Mouse (Mus musculus): ENCODE data around the gene Cuedc2. TPM values are rescaled to one million over a fixed set of nuclear protein-coding genes. Genes with fewer than 3 reads are reported as not detected.

Cuedc2 gene
- polyA plus RNA-seq, 1 experiment from 2014 or later: 198 TPM

DNA sequence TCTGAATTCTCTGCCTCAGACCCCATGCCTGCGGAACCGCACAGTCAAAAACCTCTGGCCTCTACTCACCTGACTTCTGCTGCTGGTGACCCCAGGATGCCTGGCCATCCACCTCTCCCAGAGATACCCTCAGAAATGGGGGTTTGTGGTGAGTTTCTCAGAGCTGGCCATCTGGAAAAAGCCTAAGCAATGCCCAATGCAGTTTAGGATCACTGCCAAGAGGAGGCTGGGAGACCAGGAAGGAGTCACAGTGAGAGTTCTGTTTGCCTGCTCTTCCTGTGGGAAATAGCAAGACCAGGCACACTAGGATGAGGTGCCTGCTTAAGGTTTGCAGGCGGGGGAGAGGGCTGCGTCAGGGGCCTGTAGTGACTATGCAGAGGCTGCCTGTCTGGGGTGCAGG is 53.8 kb downstream of the Cuedc2 start:
- no peak overlapping the region for H3K4me2 ChIP-seq (replicated peaks; ENCODE audit: low read depth, low read length)
- no peak overlapping the region for H3K9ac ChIP-seq (replicated peaks; ENCODE audit: low read length)
- no peaks in the 10 kb centered on the region for H3K27me3 ChIP-seq (ENCODE audit: insufficient read depth, low read length)
- H3K36me3 ChIP-seq (ENCODE audit: insufficient read depth, low read length): peaks cover 59% of the 10 kb centered on the region
- 96% methylated on average over 4 of the region's 4 CpGs for WGBS
- no peaks in the 10 kb centered on the region for H3K4me1 ChIP-seq (ENCODE audit: insufficient read depth, low read length)
- H3K27ac ChIP-seq (ENCODE audit: low read length): no peak overlapping the region
- no peak for ATAC-seq (ENCODE audit: low FRiP score, low TSS enrichment)
- H3K4me3 ChIP-seq (ENCODE audit: low read length): no peak overlapping the region
- no peaks in the 10 kb centered on the region for H3K9me3 ChIP-seq (ENCODE audit: low read length)

GRCm38 (mm10) chr19:46282081-46282849 is 56.2 kb downstream of the Cuedc2 start:
- Histone ChIP-seq H3K36me3 (ENCODE audit: insufficient read depth, low read length) (peaks cover 70% of the 10 kb centered on the region), H3K9ac (replicated peaks; ENCODE audit: low read length) (no peak overlapping the region), H3K27me3 (ENCODE audit: insufficient read depth, low read length) (no peaks in the 10 kb centered on the region), H3K4me1 (ENCODE audit: insufficient read depth, low read length) (no peaks in the 10 kb centered on the region), H3K4me2 (replicated peaks; ENCODE audit: low read depth, low read length) (no peak overlapping the region), H3K27ac (ENCODE audit: low read length) (no peak overlapping the region), H3K9me3 (ENCODE audit: low read length) (no peaks in the 10 kb centered on the region), H3K4me3 (ENCODE audit: low read length) (no peak overlapping the region)
- 93% methylated on average over 11 of the region's 11 CpGs for WGBS
- no peak for ATAC-seq (ENCODE audit: low FRiP score, low TSS enrichment)

MicroRNA genes within 50 kb of the gene (microRNA counts, 519-probe panel; counts per million panel counts)
- 2,069 counts per million, percentile 53 among the panel's probes with 10 or more counts for microRNA mmu-miR-146b

Small RNA genes within 50 kb of the gene (microRNA-seq; reads per million reads assigned to microRNA genes)
- not detected for gene Mir146b

Other genes with a start within 250 kb of the Cuedc2 start
- not detected in 2 replicates for gene Elovl3, start 206.8 kb downstream of the Cuedc2 start, polyA plus RNA-seq (2015; fragmentation: Nextera tagmentation; extraction: Ambion mirVana)
- 0.26 TPM in 1 of 2 replicates, not detected in the other for gene Pitx3, start 190.4 kb downstream of the Cuedc2 start, polyA plus RNA-seq (2015; fragmentation: Nextera tagmentation; extraction: Ambion mirVana)
- 40.5 and 43.0 TPM in 2 replicates for gene Gbf1, start 186.2 kb downstream of the Cuedc2 start, polyA plus RNA-seq (2015; fragmentation: Nextera tagmentation; extraction: Ambion mirVana)
- 9.7 and 11.5 TPM in 2 replicates for gene Nfkb2, start 34.4 kb downstream of the Cuedc2 start, polyA plus RNA-seq (2015; fragmentation: Nextera tagmentation; extraction: Ambion mirVana)
- 4.5 and 5.4 TPM in 2 replicates for gene Psd, start 11.5 kb downstream of the Cuedc2 start, polyA plus RNA-seq (2015; fragmentation: Nextera tagmentation; extraction: Ambion mirVana)
- 22.4 and 26.0 TPM in 2 replicates for gene Fbxl15, start 10.5 kb downstream of the Cuedc2 start, polyA plus RNA-seq (2015; fragmentation: Nextera tagmentation; extraction: Ambion mirVana)
- gene Mfsd13a, start 2.4 kb upstream of the Cuedc2 start, polyA plus RNA-seq (2015; fragmentation: Nextera tagmentation; extraction: Ambion mirVana): 14.7 and 16.9 TPM in 2 replicates
- 2.5 and 2.6 TPM in 2 replicates for gene 2310034G01Rik, start 11.6 kb upstream of the Cuedc2 start, polyA plus RNA-seq (2015; fragmentation: Nextera tagmentation; extraction: Ambion mirVana)
- 143 and 144 TPM in 2 replicates for gene Actr1a, start 57.0 kb upstream of the Cuedc2 start, polyA plus RNA-seq (2015; fragmentation: Nextera tagmentation; extraction: Ambion mirVana)
- 50.7 and 54.0 TPM in 2 replicates for gene Sufu, start 58.2 kb upstream of the Cuedc2 start, polyA plus RNA-seq (2015; fragmentation: Nextera tagmentation; extraction: Ambion mirVana)
- 22.2 and 26.0 TPM in 2 replicates for gene Trim8, start 163.0 kb upstream of the Cuedc2 start, polyA plus RNA-seq (2015; fragmentation: Nextera tagmentation; extraction: Ambion mirVana)
- 142 and 148 TPM in 2 replicates for gene Arl3, start 234.5 kb upstream of the Cuedc2 start, polyA plus RNA-seq (2015; fragmentation: Nextera tagmentation; extraction: Ambion mirVana)
- 39.4 and 41.1 TPM in 2 replicates for gene Sfxn2, start 234.7 kb upstream of the Cuedc2 start, polyA plus RNA-seq (2015; fragmentation: Nextera tagmentation; extraction: Ambion mirVana)

Data from kidney, embryonic 16.5 days (tissue).